Mouse (Mus musculus): ENCODE results near the gene Ndnf.

DNA sequence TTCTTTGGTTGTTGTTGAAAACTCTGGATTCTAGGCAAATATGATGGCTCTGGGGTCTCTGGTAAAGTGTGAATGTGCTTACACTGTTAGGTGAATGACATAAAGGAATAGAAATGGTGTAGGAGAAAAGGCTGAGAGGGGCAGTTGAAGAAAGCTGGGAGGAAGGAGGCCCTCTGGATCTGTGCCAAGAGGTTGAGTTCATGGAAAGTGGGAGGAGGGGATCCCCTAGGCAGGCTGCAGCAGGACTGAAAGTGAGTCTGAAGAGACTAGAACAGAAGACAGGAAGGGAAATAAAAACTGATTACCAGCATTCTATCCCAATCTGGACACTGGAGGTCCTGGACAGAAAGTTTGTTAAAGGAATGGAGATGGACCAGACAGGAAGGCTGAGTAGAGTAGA lies 29.0 kb upstream of the Ndnf start:
- TF ChIP-seq GATA1 (IDR thresholded peaks at IDR 0.05; ENCODE audit: low read length) (no peak), TAL1 (IDR thresholded peaks at IDR 0.05; ENCODE audit: low read length) (no peak)

Data from erythroblast, embryonic 14.5 days (primary cell).